Mouse (Mus musculus): ENCODE data around the gene Tet2.

GRCm38 (mm10) chr3:133541000-133541399 is 3.9 kb downstream of the Tet2 start:
- TF ChIP-seq CTCF (IDR thresholded peaks at IDR 0.05): no peak
- TF ChIP-seq EP300 (IDR thresholded peaks at IDR 0.05): no peak

All from lung, postnatal 0 days (tissue).